Mouse (Mus musculus) ovary, adult 18-20 months (tissue): ENCODE results near the gene Vav3.

Experiments
- DNase-seq: peaks from one replicate; pipeline ENCODE4 v3.0.0; 2022; ENCODE audit warnings: low spot score, mixed read lengths

The Vav3 gene

GRCm38 (mm10) chr3:109592970-109593369 lies 252.5 kb downstream of the Vav3 start:
- DNase-seq = no peak

- peak; percentile 2 for DNase-seq
These were observed 255.6 kb downstream of the Vav3 start for GRCm38 (mm10) chr3:109596084-109596483.

- no peak for DNase-seq
These were observed 260.4 kb downstream of the Vav3 start for GRCm38 (mm10) chr3:109600699-109601451.

- no peak for DNase-seq
These were observed 262.3 kb downstream of the Vav3 start for GRCm38 (mm10) chr3:109602753-109603152.

GRCm38 (mm10) chr3:109606121-109606520 lies 265.7 kb downstream of the Vav3 start:
- DNase-seq = no peak

GRCm38 (mm10) chr3:109621721-109622120 lies 281.3 kb downstream of the Vav3 start:
- DNase-seq = no peak

GRCm38 (mm10) chr3:109622361-109622760 lies 281.9 kb downstream of the Vav3 start:
- no peak for DNase-seq

- no peak for DNase-seq
These were observed 282.4 kb downstream of the Vav3 start for GRCm38 (mm10) chr3:109622816-109623215.

GRCm38 (mm10) chr3:109623770-109624169 lies 283.3 kb downstream of the Vav3 start:
- DNase-seq = no peak

- no peak for DNase-seq
These were observed 295.6 kb downstream of the Vav3 start for GRCm38 (mm10) chr3:109636045-109636444.

GRCm38 (mm10) chr3:109639386-109639785 lies 298.9 kb downstream of the Vav3 start:
- DNase-seq = no peak

- no peak for DNase-seq
These were observed 300.3 kb downstream of the Vav3 start for GRCm38 (mm10) chr3:109640796-109641195.

GRCm38 (mm10) chr3:109648242-109648641 lies 307.8 kb downstream of the Vav3 start:
- no peak for DNase-seq

GRCm38 (mm10) chr3:109651479-109651878 lies 311.0 kb downstream of the Vav3 start:
- no peak for DNase-seq

GRCm38 (mm10) chr3:109652860-109653631 lies 312.6 kb downstream of the Vav3 start:
- no peak for DNase-seq

GRCm38 (mm10) chr3:109654386-109654785 lies 313.9 kb downstream of the Vav3 start:
- DNase-seq = no peak

GRCm38 (mm10) chr3:109671716-109672115 lies 331.3 kb downstream of the Vav3 start:
- DNase-seq = no peak

- no peak for DNase-seq
These were observed 332.5 kb downstream of the Vav3 start for GRCm38 (mm10) chr3:109672925-109673324.

GRCm38 (mm10) chr3:109680281-109680680 lies 339.8 kb downstream of the Vav3 start:
- DNase-seq = no peak

GRCm38 (mm10) chr3:109681863-109682262 lies 341.4 kb downstream of the Vav3 start:
- DNase-seq = no peak

GRCm38 (mm10) chr3:109683608-109684295 lies 343.3 kb downstream of the Vav3 start:
- DNase-seq = no peak

GRCm38 (mm10) chr3:109690566-109690965 lies 350.1 kb downstream of the Vav3 start:
- DNase-seq = no peak

- no peak for DNase-seq
These were observed 352.2 kb downstream of the Vav3 start for GRCm38 (mm10) chr3:109692613-109693012.
